Comparison of ENCODE assay signal across 7 mouse cellular contexts in genomic region chrX:71555415-71556114, GRCm38 (mm10). TPM values are rescaled to one million over a fixed set of nuclear protein-coding genes. Genes with fewer than 3 reads are reported as not detected.
DNase-seq lines count a peak whose midpoint lies in the region; ATAC-seq lines count a peak whose summit lies in the region.

TSS of gene Hmgb3 (plus strand) at chrX:71555918.

- H3K4me3 ChIP-seq in embryonic facial prominence, embryonic 10.5 days: peak within 1 kb of the TSS; percentile 78
- H3K4me3 ChIP-seq in limb, embryonic 10.5 days: peak within 1 kb of the TSS; percentile 77
- peak within 1 kb of the TSS; percentile 73 for H3K4me3 ChIP-seq in midbrain, embryonic 13.5 days (replicated peaks)

- DNase-seq in adrenal gland, postnatal 10 days: peak; percentile 88
- peak; percentile 90 for DNase-seq in embryonic facial prominence, embryonic 10.5 days (ENCODE audit: low spot score)
- DNase-seq in kidney, adult 11 months: peak; percentile 88
- DNase-seq in limb, embryonic 10.5 days (ENCODE audit: low spot score): peak; percentile 79
- DNase-seq in spleen, adult 12 weeks (ENCODE audit: low spot score): peak; percentile 73

- peaks cover 3% of the 10 kb centered on the region; the same call in 1 of the 2 replicates for H3K4me1 ChIP-seq in embryonic facial prominence, embryonic 10.5 days
- peaks cover 4% of the 10 kb centered on the region; the same call in 1 of the 2 replicates for H3K4me1 ChIP-seq in limb, embryonic 10.5 days
- H3K4me1 ChIP-seq in midbrain, embryonic 13.5 days (replicated peaks): peaks cover 15% of the 10 kb centered on the region; the same call in 1 of the 2 replicates

- peak; percentile 98 for ATAC-seq in granulocyte monocyte progenitor cell, adult 5-6 weeks (replicated peaks; ENCODE audit: poor library complexity, severe bottlenecking)
- peak; percentile 98 for ATAC-seq in midbrain, embryonic 13.5 days

- peak within 1 kb of the TSS; percentile 97 for H3K9ac ChIP-seq in midbrain, embryonic 13.5 days (replicated peaks)

- peaks cover 10% of the 10 kb centered on the region; the same call in 1 of the 2 replicates for H3K27me3 ChIP-seq in embryonic facial prominence, embryonic 10.5 days (replicated peaks; ENCODE audit: low read depth, poor library complexity, severe bottlenecking)
- peaks cover 36% of the 10 kb centered on the region for H3K27me3 ChIP-seq in limb, embryonic 10.5 days (ENCODE audit: low read depth, poor library complexity, severe bottlenecking)
- no peaks in the 10 kb centered on the region for H3K27me3 ChIP-seq in midbrain, embryonic 13.5 days

- peak within 1 kb of the TSS; percentile 99 for H3K27ac ChIP-seq in embryonic facial prominence, embryonic 10.5 days (replicated peaks)
- H3K27ac ChIP-seq in limb, embryonic 10.5 days: peak within 1 kb of the TSS; percentile 98
- peak within 1 kb of the TSS; percentile 98 for H3K27ac ChIP-seq in midbrain, embryonic 13.5 days

- H3K4me2 ChIP-seq in midbrain, embryonic 13.5 days (replicated peaks): peak within 1 kb of the TSS; percentile 66

- peaks cover 9% of the 10 kb centered on the region; the same call in 1 of the 2 replicates for H3K9me3 ChIP-seq in embryonic facial prominence, embryonic 10.5 days
- H3K9me3 ChIP-seq in limb, embryonic 10.5 days (replicated peaks): no peaks in the 10 kb centered on the region
- no peaks in the 10 kb centered on the region for H3K9me3 ChIP-seq in midbrain, embryonic 13.5 days

- WGBS in embryonic facial prominence, embryonic 10.5 days: 26% methylated on average over 59 of the region's 59 CpGs
- 15% methylated on average over 46 of the region's 59 CpGs for WGBS in limb, embryonic 10.5 days
- WGBS in midbrain, embryonic 13.5 days: 30% methylated on average over 57 of the region's 59 CpGs

- peaks cover 17% of the 10 kb centered on the region for H3K36me3 ChIP-seq in embryonic facial prominence, embryonic 10.5 days (replicated peaks)
- peaks cover 14% of the 10 kb centered on the region for H3K36me3 ChIP-seq in limb, embryonic 10.5 days
- peaks cover 5% of the 10 kb centered on the region; the same call in 1 of the 2 replicates for H3K36me3 ChIP-seq in midbrain, embryonic 13.5 days

RNA-seq across cellular contexts. Expression of gene Hmgb3, which starts in this region (rescaled TPM):
- total RNA-seq in adrenal gland, postnatal 10 days (2021): 100 to 1,000 TPM; 121 to 151 TPM
- 686 and 718 TPM in 2 replicates for polyA plus RNA-seq in embryonic facial prominence, embryonic 10.5 days (2016; fragmentation: Nextera tagmentation; extraction: Ambion mirVana)
- total RNA-seq in granulocyte monocyte progenitor cell, adult 5-6 weeks (2014; fragmentation: Nextera tagmentation): 66.0 and 79.2 TPM in 2 replicates
- total RNA-seq in granulocyte monocyte progenitor cell, adult 5-6 weeks (2017): 129 and 138 TPM in 2 replicates
- polyA plus RNA-seq in limb, embryonic 10.5 days (2016; fragmentation: Nextera tagmentation; extraction: Ambion mirVana): 681 and 775 TPM in 2 replicates
- polyA plus RNA-seq in midbrain, embryonic 13.5 days (2015; fragmentation: Nextera tagmentation; extraction: Ambion mirVana): 686 and 764 TPM in 2 replicates

Comparison
In these comparisons a context has a peak if more than half of its experiments do, and no peak if none do; other contexts are left out.
1. Peak in every context shown above with its lines: DNase-seq, ATAC-seq, H3K4me3 ChIP-seq and H3K27ac ChIP-seq.